Mouse (Mus musculus): ENCODE measurements around the gene Hsf2bp.

The Hsf2bp gene

DNA sequence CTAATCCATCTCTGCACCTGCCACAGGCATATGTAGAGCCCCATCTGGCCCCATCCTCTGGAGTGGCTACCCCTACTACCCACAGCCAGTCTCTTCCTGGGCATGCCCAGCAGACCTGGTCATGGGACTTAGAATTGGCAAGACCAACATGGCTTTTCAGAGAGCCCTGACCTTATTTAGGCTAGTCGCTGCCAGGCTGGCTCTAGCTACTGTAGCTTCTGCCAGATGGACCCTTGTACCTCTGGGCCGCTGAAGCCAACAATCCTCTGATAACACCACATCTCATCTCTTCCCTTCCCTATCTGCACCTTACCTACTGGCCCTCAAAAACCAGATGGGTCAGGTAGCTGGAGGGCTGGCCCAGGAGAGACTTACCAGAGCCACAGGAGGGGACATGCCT is 127.2 kb downstream of the Hsf2bp start:
- DNase-seq (ENCODE audit: low spot score in 2 of 2), result no peak

DNA sequence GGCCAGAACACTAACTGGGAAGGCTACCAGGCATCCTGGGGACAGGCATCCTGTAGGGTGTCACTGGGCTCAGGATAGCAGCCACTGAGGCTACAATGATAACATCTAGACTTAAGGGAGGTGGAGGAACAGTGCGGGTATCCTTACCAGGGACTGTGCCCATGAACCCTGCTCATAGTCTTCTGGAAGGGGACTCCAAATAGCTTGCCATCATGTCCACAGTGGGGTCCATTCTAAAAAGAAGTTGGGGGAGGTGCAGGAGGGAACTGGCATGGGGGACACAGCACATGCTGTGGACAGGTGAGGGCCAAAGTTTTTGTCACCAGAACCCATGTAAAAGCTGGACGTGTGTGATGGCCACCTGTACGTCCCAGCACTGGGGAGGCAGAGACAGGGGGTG is 129.7 kb downstream of the Hsf2bp start:
- no peak for DNase-seq (ENCODE audit: low spot score in 2 of 2)

DNA sequence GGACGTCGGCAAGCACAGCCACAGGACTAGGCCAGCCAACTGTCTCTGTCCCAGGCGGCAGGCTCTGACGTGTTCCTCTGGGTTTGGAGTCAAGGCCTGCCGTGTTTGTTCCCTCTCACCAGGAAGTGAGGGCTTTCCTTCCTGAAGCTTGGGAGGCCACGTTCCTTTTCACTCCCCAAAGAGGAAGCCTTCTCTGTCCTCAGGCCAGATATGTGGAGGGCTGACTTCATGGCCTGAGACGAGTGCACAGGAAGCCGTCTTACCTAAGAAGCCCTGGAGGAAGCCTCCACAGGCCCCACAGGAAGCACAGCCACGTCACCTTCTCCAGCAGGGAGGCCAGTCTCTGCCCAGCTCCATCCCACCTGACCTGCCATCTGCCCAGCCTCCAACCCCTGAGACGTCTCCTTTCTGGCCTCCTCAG is 130.3 kb downstream of the Hsf2bp start:
- no peak for DNase-seq (ENCODE audit: low spot score in 2 of 2)

DNA sequence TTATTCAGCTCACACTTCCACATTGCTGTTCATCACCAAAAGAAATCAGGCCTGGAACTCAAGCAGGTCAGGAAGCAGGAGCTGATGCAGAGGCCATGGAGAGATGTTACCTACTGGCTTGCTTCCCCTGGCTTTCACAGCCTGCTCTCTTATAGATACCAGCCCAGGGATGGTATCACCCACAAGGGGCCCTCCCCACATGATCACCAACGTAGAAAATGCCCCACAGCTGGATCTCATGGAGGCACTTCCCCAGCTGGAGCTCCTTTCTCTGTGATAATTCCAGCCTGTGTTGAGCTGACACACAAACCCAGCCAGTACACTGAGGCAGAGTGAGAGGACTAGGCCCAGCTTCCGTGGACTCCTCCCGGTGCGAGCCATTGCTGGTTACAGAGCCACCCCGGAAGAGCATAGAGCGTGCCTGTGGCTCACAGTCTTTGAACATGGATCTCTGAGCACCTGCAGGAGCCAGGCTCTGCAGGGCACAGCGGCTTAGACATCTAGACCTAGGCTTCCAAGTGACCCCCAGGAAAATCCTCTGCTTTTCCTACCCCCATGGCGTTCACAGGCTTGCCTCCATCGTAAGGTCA is 130.9 kb downstream of the Hsf2bp start:
- no peak for DNase-seq (ENCODE audit: low spot score in 2 of 2)

DNA sequence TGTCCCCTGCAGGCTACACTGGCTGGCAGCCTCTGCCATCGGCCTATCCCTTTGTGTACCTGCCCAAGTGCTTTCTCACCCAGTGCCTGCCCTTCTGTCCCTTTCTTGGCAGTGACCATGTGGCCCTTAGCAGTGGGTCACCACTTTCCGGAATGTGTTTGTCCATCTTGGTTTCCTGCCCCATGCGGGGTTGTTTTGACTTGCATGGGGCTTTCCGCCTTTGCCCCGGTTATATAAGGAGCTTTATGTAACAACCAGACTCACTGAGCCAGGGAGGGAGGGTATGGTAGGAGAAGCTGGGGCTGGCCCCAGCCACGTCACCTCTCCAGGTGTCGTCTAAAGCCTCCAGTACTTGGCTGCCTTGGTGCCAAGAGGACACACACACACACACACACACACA is 132.1 kb downstream of the Hsf2bp start:
- DNase-seq (ENCODE audit: low spot score in 2 of 2), result no peak

DNA sequence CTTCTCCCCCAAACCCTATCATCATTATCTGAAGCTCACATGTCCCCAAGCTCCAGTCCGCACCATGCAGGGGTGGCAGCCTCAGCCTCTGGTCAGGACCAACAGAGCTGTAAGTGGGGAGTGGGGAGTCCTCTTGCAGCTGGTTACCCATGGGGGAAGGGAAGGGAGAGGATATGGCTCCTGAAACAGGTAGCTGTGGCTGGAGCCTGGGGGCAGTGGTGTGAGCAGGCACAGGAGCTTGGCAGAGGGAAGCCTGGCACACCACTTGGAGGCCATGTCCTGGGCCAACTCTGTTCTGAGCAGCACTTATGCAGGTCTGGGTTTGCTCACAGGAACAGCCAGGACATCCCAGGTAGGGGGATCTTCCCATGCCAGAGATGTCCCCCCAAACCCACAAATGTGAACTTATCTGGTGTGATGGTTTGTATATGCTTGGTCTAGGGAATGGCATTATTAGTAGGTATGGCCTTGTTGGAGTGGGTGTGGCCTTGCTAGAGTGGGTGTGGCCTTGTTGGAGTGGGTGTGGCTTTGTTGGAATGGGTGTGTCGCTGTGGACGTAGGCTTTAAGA is 133.4 kb downstream of the Hsf2bp start:
- DNase-seq (ENCODE audit: low spot score in 2 of 2), result no peak

DNA sequence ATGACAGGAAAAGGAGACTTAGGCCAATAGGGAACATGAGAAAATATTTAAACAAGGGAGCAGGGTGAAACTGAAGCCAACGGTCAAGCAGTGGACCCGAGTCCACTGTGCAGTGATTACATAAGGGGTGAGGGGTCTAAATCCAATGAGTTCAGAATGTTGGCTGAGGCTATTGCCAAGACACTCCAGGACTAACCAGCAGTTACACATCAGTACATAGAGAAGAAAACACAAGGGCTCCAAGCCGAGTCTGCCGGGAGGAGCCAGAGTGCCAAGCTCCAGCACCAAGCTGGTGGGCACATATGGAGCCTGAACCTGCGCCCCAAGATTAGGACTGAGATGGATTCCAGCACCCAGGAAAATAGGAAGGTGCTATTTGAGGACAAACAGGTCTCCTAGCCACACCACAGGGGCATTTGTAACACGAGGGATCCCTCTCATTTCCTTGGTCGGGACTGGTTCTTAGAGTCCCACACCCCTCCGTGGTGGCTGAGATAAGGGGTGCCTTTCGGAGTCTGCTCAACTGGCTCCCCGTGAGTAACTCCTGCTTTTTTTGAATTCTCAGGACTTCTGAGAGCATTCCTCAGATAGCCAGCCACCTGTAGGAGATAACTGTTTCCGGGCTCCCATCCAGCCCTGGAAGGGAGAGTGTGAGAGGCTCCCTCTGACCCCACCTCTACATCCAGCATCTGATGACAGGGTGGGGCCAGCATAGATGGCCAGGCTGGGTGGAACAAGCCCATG is 134.5 kb downstream of the Hsf2bp start:
- no peak for DNase-seq (ENCODE audit: low spot score in 2 of 2)

DNA sequence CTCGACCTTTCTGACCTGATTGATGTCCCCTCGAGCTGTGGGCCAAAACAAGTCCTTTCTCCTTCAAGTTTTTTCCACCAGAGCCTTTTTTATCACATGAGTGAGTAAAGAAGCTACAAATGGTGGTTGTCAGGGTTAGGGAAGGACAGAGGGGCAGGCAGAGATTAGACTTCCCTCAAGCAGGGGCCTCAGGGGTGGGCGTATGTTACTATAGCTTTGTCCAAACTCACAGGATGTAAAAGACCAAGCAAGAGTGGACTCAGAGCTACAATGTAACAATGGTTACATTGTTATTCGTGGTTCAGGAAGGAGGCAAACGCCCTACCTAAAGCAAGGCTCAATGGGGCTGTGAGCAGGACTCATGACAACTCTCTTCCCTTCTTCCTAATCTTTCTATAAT is 137.2 kb downstream of the Hsf2bp start:
- no peak for DNase-seq (ENCODE audit: low spot score in 2 of 2)

DNA sequence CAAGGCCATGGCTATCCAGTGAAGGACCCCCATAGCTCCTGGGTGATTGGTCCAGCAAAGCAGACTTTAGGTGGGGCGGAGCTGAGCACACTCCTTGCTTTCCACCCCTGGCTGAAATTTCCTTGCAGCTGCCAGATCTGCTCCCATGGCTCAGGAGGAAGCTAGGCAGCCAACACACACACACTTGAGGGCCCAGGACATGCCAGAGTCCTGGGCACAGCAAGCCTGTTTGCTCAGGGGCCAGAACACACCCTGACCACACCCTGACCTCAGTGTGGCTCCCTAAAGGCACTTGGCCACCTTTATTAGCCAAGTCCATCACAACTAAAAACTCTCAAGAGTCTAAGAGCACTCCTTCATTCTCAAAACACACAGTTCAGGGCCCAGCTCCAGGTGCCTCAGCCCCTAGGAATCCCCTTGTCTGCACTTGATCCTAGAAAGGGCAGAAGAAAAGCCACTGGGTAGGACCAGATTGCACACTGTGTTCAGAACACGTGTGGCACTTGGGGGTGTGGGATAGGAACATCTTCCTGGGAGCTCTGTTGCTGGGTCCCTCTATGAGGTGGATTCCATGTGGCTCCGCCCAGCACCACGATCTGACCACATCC is 138.9 kb downstream of the Hsf2bp start:
- DNase-seq (ENCODE audit: low spot score in 2 of 2), result no peak

DNA sequence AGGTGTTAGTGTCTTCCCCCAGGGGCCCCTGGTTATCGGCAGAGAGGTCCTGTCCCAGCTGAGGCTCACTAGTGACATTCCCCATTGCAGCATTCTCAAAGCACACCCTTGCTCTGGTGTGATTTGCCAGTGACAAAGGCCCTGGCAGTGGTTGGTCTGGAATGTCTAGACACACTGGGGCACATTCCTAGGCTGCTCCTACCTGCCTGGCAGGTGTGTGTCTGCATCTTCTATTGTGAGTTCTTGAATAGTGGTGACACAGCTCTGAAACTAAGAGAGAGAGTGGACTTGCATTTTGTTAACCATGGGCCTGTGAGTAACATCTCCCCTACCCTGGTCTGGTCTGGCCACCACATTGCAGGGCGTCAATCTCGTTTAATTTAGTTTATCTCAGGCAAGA is 139.4 kb downstream of the Hsf2bp start:
- DNase-seq (ENCODE audit: low spot score in 2 of 2), result no peak

DNA sequence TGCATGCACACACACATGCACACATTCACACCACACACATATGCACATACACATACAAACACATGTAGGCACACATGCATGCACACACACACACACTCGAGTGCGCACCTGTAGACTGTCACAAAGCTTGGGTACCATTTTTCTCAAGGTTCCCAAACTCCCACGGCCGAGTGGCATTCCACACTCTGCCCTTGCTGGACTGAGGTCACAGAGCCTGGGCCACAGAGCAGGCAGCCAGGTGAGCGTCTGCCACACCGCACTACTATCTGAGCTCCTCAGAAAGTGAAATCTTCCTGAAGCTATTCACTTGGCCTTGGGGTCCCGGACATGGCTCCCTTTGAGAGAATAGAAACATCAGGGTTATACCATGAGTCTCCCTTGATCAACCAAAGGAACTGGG is 139.8 kb downstream of the Hsf2bp start:
- DNase-seq (ENCODE audit: low spot score in 2 of 2), result no peak

All from frontal cortex, postnatal 25 days (tissue).